Mouse (Mus musculus): ENCODE measurements around the gene Afm.

The Afm gene

DNA sequence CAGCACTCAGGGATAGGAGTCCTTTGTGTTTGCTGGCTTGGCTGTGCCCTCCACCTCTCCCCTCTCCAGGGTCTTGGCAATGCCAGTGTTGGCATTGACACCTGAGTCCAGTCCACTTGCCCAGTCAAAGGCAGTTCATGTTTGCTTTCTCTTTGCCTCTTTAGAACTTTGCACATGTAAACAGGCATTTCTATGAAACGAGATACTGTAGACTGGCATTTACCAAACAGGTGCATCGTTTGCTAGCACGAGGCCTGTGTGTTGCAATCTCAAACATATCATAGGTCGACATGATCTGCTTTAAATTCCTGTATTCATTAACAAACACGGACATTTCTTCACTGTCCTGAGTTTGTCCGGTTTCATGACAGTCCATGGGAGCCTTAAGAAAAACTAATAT is 42.0 kb downstream of the Afm start, which contains the start of gene 5830473C10Rik:
TSS of gene 5830473C10Rik (plus strand) at position 365 of the 400 bp plus-strand sequence.
- DNase-seq = no peak

DNA sequence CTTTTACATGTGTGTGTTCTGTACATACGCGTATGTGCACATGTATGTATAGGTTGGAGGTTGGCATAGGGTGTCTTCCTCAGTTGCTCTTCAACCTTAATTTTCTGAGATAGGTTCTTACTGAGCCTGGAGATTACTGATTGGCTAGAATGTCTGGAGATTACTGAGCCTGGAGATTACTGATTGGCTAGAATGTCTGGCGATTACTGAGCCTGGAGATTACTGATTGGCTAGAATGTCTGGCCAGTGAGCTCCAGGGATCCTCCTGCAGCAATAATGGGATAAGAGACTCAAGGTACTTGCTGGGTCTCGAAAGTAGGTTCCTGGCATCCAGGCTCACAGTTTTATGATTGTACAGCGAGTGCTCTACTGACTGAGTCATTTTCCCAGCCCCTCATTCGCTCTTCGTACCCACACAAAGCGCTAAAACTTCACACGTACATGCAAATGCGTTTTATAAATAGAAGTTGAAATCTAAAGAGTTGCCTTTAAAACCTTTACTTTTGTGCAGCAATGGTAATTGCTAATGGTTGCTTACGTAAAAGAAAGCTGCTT is 43.1 kb downstream of the Afm start:
- DNase-seq = no peak

DNA sequence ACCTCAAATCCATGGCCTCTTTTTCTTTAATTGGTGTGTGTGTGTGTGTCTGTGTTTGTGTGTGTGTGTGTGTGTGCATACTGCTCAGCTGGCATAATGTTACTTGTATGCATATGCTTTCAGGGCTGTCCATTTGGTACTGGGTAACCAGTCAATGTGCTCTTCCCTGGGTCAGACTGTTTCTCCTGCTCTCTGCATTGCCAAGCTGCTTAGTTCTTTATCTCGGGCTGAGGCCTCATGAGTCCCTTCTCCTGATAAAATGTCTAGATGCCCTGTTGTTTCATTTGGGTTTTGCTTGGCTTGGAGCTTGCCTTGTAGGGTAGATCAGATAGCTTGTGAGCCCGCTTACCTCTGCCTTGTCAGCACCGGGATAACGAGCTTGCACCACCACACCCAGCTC is 44.1 kb downstream of the Afm start:
- DNase-seq = no peak

DNA sequence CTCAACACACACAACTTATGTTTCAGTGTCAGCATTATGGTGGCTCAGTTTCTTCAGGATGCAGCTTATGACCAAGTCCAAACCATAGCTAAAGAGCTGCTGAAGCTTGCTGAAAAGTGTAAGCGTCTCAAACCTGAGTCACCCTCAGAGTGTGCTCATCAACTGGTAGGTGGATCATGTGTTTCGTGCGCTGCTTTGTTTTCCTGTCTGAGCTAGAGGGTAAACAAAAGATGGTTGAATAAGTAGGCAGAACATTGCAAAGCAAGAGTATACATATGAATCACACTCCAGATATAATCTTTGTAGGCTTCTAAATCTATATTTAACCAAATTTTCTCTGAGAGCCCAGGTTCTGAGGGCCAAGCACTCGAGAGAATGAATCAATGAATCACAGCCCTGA is 45.4 kb downstream of the Afm start:
- no peak for DNase-seq

DNA sequence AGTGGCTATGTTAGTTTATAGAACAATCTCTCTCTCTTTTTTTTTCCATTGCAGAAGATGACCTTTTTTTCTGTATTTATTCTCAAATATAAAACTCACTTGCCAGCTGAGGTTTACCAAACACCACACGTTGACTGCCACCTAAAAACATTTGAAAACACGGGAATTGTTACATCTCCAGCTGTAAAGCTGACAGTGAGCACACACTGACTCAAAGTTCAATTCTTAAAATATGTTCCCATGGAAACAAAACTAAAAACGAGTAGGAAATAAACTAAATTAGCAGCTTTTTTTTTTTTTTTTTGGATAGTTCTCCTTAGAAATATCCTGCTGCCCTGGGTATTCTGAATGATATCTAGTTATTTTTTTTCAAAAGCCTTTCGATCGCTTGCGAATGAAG is 46.5 kb downstream of the Afm start:
- DNase-seq = no peak

DNA sequence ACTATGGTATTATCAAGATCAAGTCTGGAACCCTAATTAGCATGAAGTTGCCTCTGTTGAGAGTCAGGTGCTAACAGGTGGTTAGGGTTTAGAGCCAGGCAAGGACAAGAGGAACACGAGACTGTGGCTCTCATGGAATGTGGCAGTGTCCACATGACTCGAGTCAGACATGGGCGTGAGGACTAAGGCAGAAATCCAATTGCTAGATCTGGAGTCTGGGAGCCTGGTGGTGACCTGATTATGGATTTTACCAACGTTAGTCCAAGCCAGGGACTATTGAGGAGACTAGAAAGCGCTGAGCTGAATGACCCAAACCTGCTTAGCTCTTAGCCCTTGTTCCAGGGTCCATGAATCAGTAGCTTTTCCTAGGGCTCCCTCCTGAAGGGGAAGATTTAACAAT is 49.1 kb downstream of the Afm start:
- DNase-seq = peak; percentile 59

DNA sequence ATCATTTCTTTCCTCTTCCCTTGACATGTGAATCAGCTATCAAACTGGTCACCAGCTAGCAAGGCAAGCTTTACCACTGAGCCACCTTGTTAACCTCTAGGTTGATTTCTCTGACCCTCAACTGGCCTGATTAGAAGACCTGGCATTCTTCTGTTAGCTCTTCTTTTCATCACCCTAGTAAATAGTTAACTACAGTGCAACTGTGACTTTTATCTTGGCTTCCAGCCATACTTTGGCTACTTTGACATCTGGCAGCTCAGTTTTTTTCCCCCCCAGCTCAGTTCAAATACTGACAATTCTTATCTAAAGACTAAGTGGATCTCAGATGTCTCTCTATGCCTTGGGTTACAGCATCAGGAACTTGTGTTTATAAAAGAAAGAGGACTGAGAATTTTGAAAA is 49.6 kb downstream of the Afm start:
- peak; percentile 50 for DNase-seq

DNA sequence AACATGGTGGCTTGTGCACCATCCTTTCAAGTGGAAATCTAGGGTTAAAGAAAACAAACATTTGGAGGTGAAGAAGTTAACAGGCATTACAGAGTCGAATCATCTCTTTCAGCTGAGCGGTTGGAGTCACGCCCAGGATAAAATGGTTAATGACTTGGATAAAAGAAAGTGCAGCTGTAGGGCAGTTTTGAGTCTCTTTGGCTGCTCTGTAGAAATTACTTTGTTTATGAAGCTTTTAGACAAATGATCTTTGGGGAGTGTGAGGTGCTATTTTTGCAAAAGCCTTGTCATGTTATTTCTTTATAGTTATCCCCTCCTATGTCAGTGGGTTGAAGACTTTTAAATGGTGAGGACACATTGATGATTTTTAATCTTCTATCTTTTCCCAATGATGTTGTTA is 52.5 kb downstream of the Afm start:
- DNase-seq = no peak

DNA sequence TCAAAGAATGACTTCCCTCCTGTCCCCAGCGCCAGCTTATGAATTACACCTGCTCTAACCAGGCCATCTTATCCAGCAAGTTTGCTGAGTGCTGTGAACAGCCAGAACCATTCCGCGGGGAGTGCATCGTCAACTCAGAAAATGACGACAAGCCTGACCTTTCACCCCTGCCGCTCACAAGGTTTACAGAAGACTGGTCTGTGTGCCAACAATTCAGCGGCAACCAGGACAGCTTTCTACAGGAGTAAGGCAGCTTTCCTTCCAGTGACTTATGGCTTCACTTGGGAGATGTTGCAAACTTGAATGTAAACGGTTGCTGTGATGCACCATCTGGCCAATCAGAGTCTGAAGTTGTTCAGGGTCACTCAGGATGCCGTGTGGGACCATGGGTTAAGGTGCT is 59.0 kb downstream of the Afm start:
- DNase-seq = peak; percentile 24

DNA sequence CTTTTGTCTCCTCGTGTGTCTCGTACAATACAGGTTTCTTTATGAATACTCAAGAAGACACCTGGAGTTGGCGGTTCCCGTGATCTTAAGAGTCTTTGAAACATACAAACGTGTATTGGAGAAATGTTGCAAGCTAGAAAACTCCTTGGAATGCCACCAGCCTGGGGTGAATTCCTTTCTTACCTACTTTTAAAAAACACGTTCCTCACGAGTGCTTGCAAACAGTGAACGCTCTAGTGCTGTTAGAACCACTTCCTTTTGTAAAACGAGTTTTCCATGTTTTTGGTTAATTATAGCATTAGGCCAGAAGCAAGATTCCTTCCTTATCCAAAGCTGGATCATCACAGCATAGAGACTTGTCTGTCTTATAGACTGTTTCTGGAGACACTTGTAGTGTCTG is 60.8 kb downstream of the Afm start:
- no peak for DNase-seq

DNA sequence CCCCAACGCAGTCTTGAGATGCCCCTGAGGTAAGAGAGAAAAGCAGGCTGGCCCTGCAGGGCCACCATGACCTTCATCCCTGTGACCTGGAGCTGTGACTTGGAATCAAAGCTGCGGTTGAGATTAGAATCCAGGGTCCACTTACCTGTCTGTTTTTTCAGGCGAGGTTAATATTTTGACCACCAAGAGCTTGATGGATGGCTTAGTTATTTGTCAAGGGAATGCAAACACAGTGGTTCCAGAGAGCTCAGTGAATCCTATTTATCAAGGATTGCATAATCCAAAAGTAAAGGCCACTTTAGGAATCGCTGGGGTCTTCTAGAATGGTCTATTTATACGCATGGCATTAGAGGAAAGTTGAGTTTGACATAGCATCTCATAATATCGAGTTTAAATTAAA is 63.4 kb downstream of the Afm start:
- DNase-seq = no peak

DNA sequence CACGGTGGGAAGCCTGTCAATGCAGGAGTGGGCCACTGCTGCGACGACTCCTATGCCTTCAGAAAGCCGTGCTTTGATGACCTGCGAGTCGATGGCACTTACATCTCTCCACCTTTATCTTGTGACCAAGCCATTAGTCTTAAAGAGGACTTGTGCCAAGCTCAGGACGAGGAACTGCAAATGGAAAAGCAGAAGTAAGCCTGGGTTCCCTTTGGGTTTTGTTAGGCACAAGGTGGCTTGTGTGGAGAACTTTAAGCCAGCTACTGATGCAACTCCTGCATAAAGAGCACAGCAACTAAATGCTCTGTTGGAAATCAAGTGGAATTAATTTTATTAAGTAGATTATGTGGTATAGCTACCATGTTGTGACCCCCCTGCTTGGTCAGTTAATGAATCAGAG is 66.1 kb downstream of the Afm start:
- no peak for DNase-seq

DNA sequence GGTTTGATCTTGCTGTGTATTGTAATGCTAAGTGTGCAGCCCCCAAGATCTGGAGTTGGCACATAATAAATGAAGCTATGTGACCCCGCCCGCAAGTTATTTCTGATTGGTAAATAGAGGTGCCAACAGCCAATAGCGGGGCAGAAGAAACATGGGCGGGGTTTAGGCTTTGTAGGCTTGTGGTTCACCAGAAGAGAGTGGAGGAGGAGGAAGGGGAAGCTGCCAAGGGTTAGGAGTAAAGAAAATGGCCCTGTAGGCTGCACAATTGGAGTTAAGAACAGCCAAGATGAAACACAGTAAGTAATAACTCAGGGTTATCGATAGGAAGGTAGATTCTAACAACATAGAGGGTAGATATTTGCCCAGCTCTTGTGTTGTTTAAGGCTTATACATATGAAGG is 67.8 kb downstream of the Afm start:
- no peak for DNase-seq

DNA sequence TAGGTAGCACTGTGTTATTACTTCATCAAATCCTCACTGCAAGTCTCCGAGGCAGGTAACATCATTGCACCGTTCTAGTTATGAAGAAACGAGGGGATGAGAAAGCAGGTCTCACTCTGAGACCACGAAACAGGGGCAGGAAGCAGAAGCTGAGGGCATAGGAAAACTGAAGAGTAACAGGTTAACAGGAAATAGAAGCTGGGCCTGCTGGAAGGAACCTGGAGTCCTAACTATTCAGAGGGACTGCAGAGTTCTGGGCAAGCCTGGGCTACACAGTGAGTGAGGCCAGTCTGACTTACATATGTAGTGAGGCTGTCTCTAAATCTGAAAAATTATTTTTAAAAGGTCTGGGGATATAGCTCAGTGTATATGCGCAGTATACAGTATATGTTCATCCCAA is 69.4 kb downstream of the Afm start:
- DNase-seq = no peak

DNA sequence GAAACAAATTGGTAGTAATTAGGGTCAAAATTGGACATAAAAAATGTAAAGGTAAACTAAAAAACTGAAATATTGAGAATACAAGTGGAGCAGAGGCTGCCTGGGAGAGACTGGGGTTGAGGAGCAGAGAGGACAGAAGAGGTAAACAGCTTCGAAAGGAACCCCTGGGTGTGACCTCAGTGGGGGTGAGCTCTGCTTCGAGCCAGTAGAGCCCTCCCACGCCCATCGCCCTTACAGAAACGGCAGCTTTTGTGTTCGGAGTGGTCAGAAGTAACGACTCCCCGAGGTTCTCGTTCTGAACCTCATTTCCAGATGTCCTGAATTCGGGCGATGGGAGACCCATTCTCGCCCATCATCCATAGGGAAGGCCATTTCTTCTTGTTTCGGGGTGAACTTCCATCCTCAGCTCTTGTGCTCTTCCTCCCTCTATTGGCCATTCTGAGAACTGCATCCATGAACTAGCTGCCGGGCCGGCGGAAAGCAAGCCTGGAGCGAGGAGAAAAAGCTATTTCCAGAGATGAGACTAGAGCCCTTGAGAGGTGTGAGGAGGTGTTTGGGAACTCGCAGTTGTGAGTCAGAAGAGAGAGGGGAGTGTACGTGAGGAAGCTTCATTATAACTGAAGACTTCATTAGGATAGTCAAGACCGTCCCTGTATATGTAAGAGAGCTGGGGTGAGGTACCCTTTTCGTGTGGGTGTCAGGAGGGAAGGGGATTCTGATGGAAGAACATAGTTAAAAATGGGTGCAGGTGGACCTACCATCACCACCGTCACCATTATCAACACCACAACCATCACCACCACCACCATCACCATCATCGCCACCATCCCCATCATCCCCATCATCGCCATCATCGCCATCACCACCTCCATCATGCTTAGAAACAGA is 70.2 kb downstream of the Afm start:
- peak; percentile 46 for DNase-seq

DNA sequence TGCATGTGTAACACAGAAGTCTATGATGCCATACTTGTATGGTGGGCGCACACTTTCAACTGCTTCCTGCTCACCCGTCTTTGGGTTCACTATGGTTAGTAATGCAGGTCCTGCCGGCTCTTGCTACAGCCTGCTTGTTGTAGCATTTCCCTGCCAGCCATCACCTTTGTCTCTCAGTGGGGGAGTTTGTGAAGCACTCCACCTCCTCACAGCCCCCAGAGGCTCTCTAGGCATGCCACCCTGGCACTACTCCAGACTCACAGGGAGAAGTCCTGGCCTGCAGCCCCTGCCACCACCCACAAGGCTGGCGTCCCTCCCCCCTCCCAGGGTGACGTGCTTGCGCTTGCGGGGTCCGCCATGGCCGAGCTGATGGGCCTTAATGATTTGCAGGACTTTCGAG is 71.9 kb downstream of the Afm start:
- no peak for DNase-seq

DNA sequence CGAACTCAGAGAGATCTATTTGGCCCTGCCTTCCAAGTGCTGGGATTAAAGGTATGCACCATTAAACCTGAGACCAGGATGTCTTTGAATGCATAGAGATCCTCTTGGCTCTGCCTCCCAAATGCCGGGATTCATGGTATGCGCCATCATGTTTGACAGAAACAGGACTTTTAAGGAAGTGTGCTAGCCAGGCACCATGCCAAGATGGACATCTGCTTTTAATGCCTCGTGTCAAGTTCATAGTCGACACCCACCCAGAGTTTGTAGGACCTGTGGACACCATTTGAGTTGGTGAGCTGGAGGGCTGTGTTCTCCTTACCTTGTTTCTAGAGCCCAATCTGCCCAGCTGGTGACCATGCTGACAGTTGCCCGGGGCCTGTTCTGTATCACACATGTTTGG is 73.2 kb downstream of the Afm start:
- no peak for DNase-seq

DNA sequence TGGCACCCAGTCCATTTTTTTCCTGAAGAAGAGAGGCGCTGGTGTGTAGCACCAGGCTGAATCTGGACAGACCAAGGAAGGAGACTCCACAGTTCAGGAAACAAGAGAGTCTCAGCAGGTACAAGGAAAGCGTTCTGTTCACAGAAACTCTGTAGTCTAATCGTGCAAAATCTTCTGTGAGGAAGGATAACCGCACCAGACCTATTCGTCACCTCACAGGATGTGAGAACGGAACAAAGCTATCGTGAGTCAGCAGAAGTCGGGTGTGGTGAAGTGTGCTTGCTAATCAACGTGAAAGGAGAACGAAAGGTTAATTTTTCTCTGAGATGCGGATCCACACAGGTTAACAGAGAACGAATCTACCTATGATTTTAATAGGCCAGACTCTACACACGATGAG is 76.2 kb downstream of the Afm start:
- no peak for DNase-seq

DNA sequence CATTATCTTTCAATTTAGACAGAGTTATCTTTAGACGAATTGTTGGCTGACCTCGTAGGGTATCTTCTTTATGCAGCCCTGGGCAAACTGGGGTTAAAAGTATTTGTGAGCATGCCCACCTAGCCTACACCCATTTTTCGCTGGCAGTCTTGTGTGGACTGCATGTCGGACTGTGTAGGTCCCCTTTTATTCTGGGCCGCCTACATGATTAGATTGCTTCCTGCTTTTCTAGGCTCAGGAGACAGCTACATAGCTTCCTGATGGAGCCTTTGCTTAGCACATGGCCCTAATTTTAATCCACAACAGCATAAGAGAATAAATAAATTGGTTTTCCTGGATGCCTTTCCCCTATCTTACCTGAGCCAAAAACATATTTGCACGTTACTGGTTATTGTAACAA is 77.4 kb downstream of the Afm start:
- no peak for DNase-seq

DNA sequence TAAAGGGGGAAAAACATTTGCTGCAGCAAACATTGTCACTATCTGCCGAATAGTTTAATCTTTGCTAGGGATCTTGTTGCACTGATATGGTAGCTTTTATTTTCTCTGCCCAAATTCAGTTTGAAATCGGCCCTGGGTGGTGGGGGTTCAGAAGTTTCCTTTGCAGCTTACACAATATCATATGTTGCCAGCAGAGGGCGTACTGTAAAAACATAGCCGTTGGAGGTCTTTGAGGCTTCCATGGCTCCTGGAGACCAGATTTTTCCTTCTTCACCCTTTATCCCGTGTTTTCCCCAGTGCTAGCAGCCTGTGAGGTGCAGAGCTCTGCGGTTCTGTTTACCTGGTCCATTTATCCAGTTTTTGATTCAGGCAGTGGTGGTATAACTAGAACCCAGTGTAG is 82.7 kb downstream of the Afm start:
- DNase-seq = no peak
